Mouse (Mus musculus): ENCODE measurements around the gene Fgf2. TPM values are rescaled to one million over a fixed set of nuclear protein-coding genes. Genes with fewer than 3 reads are reported as not detected.

Gene Fgf2
- 1 to 10 TPM; 1.5 to 2.6 (median 1.9) TPM for polyA plus RNA-seq (2017; shearing (Covaris generic))

DNA sequence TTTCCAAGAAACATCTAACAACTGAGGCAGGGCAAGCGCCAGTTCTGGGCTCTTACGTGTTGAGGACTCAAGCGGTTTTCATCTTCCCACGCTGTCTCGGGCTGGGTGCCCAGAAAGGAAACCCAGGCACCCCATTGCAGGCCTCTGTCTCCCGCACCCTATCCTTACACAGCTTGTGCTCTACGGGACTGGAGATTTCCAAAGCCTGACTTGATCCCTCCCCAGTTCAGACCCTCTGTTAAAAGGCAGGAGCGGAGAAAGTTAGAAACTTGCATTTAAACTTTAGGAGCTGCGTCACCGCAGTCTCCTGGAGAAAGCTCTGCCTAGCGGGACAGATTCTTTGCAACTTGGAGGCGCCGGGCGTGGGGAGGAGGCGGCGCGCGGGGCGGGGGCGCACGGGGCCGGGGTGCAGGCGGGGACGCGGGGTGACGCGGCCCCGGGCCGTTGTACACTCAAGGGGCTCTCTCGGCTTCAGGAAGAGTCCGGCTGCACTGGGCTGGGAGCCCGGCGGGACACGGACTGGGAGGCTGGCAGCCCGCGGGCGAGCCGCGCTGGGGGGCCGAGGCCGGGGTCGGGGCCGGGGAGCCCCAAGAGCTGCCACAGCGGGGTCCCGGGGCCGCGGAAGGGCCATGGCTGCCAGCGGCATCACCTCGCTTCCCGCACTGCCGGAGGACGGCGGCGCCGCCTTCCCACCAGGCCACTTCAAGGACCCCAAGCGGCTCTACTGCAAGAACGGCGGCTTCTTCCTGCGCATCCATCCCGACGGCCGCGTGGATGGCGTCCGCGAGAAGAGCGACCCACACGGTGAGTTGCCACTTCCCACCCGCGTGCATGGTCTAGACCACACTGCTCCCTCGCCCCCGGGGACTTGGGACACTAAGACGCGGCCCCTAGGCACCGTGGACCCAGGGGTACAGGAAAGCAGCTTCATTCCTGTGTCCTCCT lies at the start of gene Fgf2:
Fgf2 (plus strand) TSS at position 126 of the 945 bp plus-strand sequence.
- peak; percentile 84 for ATAC-seq

DNA sequence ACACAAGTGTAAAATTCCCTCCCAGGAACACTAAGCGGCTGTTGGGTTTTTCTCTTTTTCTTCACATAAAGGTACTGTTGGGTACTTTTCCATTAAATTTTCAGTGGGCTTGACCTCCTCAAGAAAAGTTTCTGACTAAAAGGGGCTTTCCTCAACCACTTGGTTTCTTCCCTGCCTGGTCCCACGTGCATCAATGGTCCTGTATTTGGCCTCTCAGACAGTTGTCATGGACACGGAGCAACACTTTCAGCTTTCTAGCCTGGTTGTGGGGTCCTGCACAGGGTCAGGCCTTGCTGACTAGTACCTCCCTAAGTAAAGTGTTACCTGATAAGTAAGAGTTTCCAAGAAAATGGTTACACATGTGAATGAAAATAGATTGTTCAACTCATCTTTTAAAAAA lies 48.7 kb upstream of the Fgf2 start:
- ATAC-seq = no peak

- ATAC-seq = peak; percentile 96
Measured at GRCm38 (mm10) chr3:37302685-37303084, 45.5 kb upstream of the Fgf2 start.

- ATAC-seq = no peak
Measured at GRCm38 (mm10) chr3:37303392-37304139, 44.6 kb upstream of the Fgf2 start.

- ATAC-seq = peak; percentile 16
Measured at GRCm38 (mm10) chr3:37311897-37312369, 36.2 kb upstream of the Fgf2 start.

GRCm38 (mm10) chr3:37312370-37312941 lies 35.7 kb upstream of the Fgf2 start, which contains the start of the genes Bbs12 and Cetn4:
Bbs12 (plus strand) TSS chr3:37312554.
Cetn4 (minus strand) TSS chr3:37312708.
- peak; percentile 86 for ATAC-seq

DNA sequence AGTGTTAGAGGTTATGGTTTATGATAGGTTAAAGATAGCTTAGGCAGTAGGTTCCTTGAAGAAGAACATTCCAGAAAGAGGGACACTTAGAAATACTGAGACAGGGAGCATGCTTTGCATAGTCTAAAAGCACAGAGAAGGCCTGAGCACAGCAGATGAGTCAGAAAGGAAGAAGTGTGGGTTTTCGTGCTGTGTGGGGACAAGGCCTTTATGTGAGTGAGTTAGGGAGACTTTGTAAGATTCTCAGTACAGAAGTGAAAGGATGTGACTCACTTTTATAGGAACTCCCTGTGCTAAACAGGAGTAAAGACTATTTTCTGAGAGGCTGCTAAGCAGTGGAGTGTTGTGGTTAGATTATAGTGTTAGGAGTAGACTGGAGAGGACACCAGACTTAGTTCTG lies 34.8 kb upstream of the Fgf2 start:
- ATAC-seq = peak; percentile 72

DNA sequence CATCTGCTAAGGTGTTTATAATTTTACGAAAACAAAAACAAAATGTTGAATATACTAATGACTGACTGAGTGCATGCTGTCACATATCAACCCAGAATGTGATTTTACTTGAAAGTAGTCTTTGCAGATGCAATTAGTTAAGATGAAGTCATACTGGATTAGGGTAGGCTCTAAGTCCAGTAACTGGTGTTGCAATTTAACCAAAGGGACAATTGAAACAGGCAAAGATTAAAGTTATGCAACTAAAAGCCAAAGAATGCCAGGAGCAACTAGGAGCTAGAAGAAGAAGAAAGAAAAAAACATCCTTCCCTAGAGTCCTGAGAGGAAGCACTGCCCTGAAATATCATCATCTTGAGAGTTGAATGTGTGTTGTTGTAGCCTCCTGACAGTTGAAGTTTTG lies 31.9 kb upstream of the Fgf2 start:
- no peak for ATAC-seq

DNA sequence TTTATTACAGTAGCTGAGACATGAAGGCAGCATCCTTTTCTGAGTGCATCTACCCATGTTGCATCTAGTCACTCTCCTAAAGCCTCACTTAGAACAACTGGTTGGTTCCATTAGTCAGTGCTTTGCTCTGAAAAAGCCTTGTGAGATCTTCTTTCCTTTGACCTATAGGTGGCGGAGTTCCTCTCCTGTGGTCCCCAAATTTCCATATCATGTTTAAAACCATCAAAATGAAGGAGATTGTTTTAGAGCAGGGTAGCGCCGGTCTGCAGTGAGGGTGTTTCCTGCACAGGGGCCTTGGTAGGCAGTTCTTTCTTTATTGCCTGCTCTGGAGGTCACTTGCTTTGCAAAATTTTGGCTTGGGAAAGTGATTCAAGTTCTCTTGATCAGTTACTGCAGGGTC lies 23.8 kb upstream of the Fgf2 start:
- peak; percentile 76 for ATAC-seq

GRCm38 (mm10) chr3:37325317-37326112 lies 22.6 kb upstream of the Fgf2 start:
- no peak for ATAC-seq

DNA sequence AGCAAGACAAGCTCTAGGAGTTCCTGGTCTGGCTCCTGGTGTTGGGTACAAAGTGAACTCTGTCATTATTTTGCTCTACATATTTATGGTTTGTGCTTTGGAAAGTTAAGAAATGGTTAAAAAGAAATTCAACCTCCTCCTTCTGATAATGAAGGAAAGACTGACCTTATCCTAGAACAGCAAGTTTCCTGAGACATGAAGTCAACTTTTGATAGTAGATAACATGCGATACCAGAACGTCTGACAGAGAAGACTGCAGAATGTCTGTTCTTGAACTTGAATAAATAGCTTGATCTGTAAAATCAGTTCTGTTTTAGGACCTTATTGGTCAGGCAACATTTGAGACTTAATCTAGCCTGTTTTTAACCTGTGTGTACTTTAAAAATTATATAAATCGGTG lies 21.5 kb upstream of the Fgf2 start:
- ATAC-seq = no peak

DNA sequence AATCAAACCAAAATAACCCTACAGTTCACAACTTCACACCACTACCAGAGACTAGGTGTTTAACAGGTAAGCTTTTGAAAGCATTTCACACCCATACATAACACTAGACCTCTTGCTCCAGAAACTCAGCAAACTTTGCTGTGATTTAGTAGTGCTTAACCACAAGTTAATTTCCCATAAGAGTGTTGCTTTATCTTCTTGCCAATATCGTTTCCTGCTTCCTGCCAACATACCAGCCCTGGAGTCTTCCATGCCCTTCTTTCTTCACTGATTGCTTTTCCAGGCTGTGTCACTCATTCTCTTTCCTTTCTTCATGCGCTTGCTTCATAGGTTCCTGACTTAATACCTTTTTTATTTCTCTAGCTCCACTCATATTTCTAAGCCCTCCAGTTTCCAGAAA lies 19.7 kb upstream of the Fgf2 start:
- no peak for ATAC-seq

DNA sequence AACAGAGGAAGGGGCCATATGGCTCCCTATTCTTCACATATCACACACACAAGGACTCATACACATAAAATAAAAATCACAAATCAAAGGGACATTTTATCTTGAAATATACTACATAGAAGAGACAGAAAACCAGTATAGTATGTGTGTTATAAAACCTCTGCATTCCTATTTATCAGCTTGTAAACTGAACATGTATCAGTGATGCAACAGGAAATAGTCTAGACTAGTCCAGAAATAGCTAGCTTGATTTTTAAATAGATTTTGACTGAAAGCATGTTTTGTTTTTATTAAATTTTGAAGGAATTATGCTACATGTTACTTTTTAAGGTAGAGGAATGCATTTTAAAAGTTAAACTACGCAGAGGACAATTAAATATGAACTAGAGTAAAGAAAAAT lies 18.2 kb upstream of the Fgf2 start:
- ATAC-seq = peak; percentile 52

DNA sequence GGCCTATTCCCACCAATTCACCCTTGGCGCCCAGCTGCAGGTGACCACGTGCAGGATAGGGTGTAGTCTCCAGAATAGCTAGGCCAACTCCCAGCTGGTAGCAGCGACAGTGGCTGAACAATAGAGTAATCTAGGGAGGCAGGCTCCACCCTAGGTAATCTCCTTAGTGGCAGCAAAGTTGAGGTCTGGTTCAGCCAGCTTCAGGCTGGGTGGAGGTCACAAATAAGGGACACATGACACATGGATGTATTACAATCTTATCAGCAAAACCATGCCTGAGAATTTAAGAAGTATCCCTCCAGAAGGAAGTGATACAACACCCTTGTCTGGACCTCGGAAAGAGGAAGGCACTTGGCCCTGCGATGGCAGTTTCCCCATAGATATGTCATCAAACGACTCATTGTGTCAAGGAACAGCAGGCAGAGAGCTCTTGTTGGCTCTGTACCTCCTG lies 16.1 kb upstream of the Fgf2 start:
- no peak for ATAC-seq

DNA sequence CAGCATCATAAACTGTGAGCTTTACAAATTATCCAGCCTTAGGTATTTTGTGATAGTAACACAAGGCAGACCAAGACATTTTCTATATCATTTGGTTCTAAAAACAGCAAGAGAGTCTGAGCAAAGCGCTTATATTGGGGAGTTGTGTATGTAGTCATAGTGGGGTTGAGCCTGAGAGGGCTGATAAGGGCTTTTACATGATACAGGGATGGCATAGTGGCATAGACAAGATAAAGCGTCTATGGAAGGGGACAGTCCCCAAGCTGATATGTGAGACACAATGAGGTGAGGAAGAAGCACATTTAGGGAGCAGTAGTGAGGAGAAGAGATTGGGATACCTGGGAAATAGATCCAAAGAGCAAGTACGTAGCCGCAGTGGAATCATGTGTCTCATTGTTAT lies 14.1 kb upstream of the Fgf2 start:
- ATAC-seq = no peak

DNA sequence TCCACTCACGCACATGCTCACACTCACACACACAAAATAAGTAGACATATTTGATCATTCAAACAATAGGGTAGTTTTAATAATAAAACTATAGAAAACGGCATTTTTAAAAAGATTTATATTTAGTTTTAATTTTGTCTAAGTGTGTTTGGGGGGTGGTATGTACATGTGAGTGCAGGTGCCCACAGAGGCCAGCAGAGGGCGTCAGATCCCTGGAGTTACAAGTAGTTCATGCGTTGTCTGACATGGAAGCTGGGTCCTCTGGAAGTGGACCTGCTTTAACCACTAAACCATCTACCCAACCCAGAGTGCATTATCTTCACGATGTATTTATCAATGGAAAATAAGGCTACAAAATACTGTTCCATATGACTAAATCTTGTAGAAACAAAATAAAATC lies 7.0 kb upstream of the Fgf2 start:
- ATAC-seq = no peak

DNA sequence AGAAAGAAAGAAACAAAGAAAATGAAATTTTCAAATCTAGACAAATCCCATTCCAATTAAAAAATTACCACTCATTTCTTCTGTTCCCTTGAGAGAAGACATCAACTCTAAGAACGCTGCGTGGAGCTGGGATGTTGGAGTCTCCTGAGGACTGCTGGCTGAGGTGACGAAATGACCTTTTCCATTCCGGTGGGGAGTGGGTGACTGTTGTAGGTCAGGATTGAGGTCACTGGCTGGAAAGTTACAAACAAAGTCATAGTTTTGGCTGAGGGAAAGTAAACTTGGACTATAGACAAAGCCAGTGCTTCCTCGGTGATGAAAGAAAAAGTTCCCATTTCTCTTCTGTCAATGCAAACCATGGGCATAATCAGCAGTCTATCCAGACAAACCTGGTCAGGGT lies 5.3 kb upstream of the Fgf2 start:
- no peak for ATAC-seq

DNA sequence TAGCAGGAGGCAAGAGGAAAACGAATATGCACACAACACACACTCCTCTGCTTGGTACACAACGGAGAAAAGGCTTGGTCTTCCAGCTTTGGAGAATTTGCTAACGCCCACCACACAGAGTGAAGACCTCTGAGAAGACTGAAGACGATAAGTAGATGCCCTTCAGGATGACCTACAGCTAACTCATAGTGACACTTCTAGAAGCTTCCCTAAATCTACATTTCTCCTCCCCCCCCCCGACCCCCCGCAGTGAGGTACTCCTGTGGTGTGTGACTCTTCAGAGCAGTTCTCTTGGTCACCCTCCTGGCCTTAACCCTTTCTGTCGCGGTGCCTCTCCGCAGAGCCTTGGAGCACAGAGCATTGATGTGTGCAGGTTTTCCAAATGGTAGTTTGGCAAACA lies 475 bp upstream of the Fgf2 start:
- no peak for ATAC-seq

GRCm38 (mm10) chr3:37349166-37349548 lies 1.0 kb downstream of the Fgf2 start:
- peak; percentile 52 for ATAC-seq

DNA sequence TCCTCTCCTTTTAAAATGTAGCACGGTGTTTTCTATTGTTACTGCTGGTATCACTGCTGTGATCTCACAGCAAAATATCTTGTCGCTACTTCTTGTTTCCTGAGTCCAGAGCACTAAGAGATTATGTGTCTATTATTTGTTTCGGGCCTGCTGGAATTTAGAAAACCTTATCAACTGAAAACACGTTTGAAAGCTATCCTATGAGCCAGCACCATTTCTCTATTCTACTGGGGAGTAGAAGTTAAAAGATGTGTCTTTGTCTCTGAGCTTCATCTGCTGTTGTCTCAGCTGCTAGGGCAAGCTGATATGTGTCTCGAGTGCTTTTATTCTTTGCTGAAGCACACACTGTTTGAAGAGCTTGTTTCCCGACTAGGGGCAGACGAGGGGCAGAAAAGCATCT lies 2.2 kb downstream of the Fgf2 start:
- ATAC-seq = no peak

GRCm38 (mm10) chr3:37353951-37354481 lies 5.9 kb downstream of the Fgf2 start:
- no peak for ATAC-seq

DNA sequence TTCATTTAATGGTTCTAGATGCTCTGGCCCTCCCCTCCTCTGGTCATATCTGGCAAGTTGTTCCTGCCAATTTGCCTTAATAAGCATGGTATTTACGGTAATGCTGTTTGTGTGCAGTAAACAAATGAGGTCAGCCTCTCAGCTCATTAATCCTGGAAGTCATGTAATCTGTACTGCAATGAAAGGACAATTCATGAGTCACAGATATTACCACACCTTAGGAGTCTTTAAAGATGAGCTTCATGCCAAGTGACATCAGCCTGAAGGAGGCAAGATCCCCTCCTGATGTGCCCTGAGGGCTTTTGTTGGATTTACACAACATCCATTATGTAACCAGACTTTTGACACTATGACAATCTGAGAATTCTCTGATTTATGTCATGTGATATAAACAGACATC lies 6.6 kb downstream of the Fgf2 start:
- no peak for ATAC-seq

All from inflammation-experienced regulatory T-cells, adult 6 months (primary cell).